ENCODE assay signal across 8 mouse cellular contexts in genomic region chr2:30042445-30042844, GRCm38 (mm10). TPM values are rescaled to one million over a fixed set of nuclear protein-coding genes. Genes with fewer than 3 reads are reported as not detected.
DNase-seq lines count a peak whose midpoint lies in the region; ATAC-seq lines count a peak whose summit lies in the region.

No protein-coding gene starts in this region.

- H3K36me3 ChIP-seq in hindbrain, embryonic 11.5 days (ENCODE audit: control insufficient read depth, insufficient read depth, low read length), result no peaks in the 10 kb centered on the region
- H3K36me3 ChIP-seq in hindbrain, embryonic 12.5 days, result peaks cover 21% of the 10 kb centered on the region
- H3K36me3 ChIP-seq in forebrain, embryonic 12.5 days (replicated peaks), result peaks cover 13% of the 10 kb centered on the region
- no peaks in the 10 kb centered on the region for H3K36me3 ChIP-seq in intestine, embryonic 16.5 days (ENCODE audit: control insufficient read depth, insufficient read depth, low read length)

- H3K4me2 ChIP-seq in hindbrain, embryonic 11.5 days (replicated peaks; ENCODE audit: low read depth, low read length), result no peak overlapping the region
- no peak overlapping the region for H3K4me2 ChIP-seq in hindbrain, embryonic 12.5 days (replicated peaks)
- no peak overlapping the region for H3K4me2 ChIP-seq in forebrain, embryonic 12.5 days
- no peak overlapping the region for H3K4me2 ChIP-seq in intestine, embryonic 16.5 days (ENCODE audit: low read depth, low read length)

- H3K4me1 ChIP-seq in hindbrain, embryonic 11.5 days (replicated peaks; ENCODE audit: control insufficient read depth, insufficient read depth, low read length), result no peaks in the 10 kb centered on the region
- H3K4me1 ChIP-seq in hindbrain, embryonic 12.5 days, result no peaks in the 10 kb centered on the region; the same call in 1 of the 2 replicates
- peaks cover 10% of the 10 kb centered on the region for H3K4me1 ChIP-seq in forebrain, embryonic 12.5 days
- H3K4me1 ChIP-seq in intestine, embryonic 16.5 days (ENCODE audit: control insufficient read depth, insufficient read depth, low read length), result no peaks in the 10 kb centered on the region

- no peaks in the 10 kb centered on the region for H3K9me3 ChIP-seq in hindbrain, embryonic 11.5 days (ENCODE audit: control insufficient read depth, low read length)
- no peaks in the 10 kb centered on the region for H3K9me3 ChIP-seq in hindbrain, embryonic 12.5 days (replicated peaks)
- no peaks in the 10 kb centered on the region for H3K9me3 ChIP-seq in forebrain, embryonic 12.5 days
- no peaks in the 10 kb centered on the region for H3K9me3 ChIP-seq in intestine, embryonic 16.5 days (ENCODE audit: control insufficient read depth, low read length)

- no peak overlapping the region for H3K27ac ChIP-seq in hindbrain, embryonic 11.5 days (ENCODE audit: low read depth, low read length)
- no peak overlapping the region for H3K27ac ChIP-seq in hindbrain, embryonic 12.5 days
- no peak overlapping the region for H3K27ac ChIP-seq in forebrain, embryonic 12.5 days
- H3K27ac ChIP-seq in intestine, embryonic 16.5 days (ENCODE audit: low read length), result no peak overlapping the region

- peak; percentile 87 for DNase-seq in hindbrain, embryonic 11.5 days (ENCODE audit: low spot score)
- peak; percentile 81 for DNase-seq in c-Kit-positive CD71-negative TER-119-negative erythroid progenitor cells, embryonic 14.5 days (ENCODE audit: low read depth)
- peak; percentile 87 for DNase-seq in liver
- DNase-seq in testis, postnatal 14 days (ENCODE audit: low spot score), result peak; percentile 57

- 7% methylated on average over 4 of the region's 4 CpGs for WGBS in hindbrain, embryonic 11.5 days
- WGBS in hindbrain, embryonic 12.5 days, result 6% methylated on average over 4 of the region's 4 CpGs
- 6% methylated on average over 4 of the region's 4 CpGs for WGBS in forebrain, embryonic 12.5 days
- 11% methylated on average over 4 of the region's 4 CpGs for WGBS in intestine, embryonic 16.5 days

- ATAC-seq in hindbrain, embryonic 11.5 days (ENCODE audit: low FRiP score), result no peak
- ATAC-seq in hindbrain, embryonic 12.5 days (ENCODE audit: low FRiP score), result no peak
- 0 out of 2 replicates have a peak, but pooled peaks have one; percentile 36 for ATAC-seq in forebrain, embryonic 12.5 days (ENCODE audit: low FRiP score)
- peak; percentile 49; the same call in 1 of the 2 replicates for ATAC-seq in intestine, embryonic 16.5 days
- peak; percentile 66 for ATAC-seq in neutrophil, adult 5-6 weeks (ENCODE audit: extremely low read depth, insufficient number of reproducible peaks, low FRiP score, poor library complexity, severe bottlenecking)

- H3K27me3 ChIP-seq in hindbrain, embryonic 11.5 days (ENCODE audit: control insufficient read depth, insufficient read depth, low read length), result no peaks in the 10 kb centered on the region
- no peaks in the 10 kb centered on the region for H3K27me3 ChIP-seq in hindbrain, embryonic 12.5 days
- no peaks in the 10 kb centered on the region for H3K27me3 ChIP-seq in forebrain, embryonic 12.5 days
- no peaks in the 10 kb centered on the region for H3K27me3 ChIP-seq in intestine, embryonic 16.5 days (replicated peaks; ENCODE audit: control insufficient read depth, insufficient read depth, low read length)

- H3K4me3 ChIP-seq in hindbrain, embryonic 11.5 days (ENCODE audit: low read depth, low read length), result no peak overlapping the region
- H3K4me3 ChIP-seq in hindbrain, embryonic 12.5 days, result no peak overlapping the region
- no peak overlapping the region for H3K4me3 ChIP-seq in forebrain, embryonic 12.5 days (replicated peaks)
- H3K4me3 ChIP-seq in intestine, embryonic 16.5 days (ENCODE audit: low read length), result no peak overlapping the region

- H3K9ac ChIP-seq in hindbrain, embryonic 11.5 days (ENCODE audit: low read depth, low read length), result no peak overlapping the region
- H3K9ac ChIP-seq in hindbrain, embryonic 12.5 days, result no peak overlapping the region
- H3K9ac ChIP-seq in forebrain, embryonic 12.5 days, result 0 out of 2 replicates have a peak overlapping the region, but pooled peaks have one; percentile 17
- H3K9ac ChIP-seq in intestine, embryonic 16.5 days (ENCODE audit: low read depth, low read length), result peak overlapping the region; percentile 35; the same call in 1 of the 2 replicates

RNA-seq across cellular contexts. Expression of gene Wdr34, which starts 6.2 kb away (rescaled TPM):
- polyA plus RNA-seq in hindbrain, embryonic 11.5 days (2014; fragmentation: Nextera tagmentation; extraction: Ambion mirVana), result 30.1 and 33.9 TPM in 2 replicates
- 40.4 and 41.0 TPM in 2 replicates for polyA plus RNA-seq in hindbrain, embryonic 12.5 days (2016; fragmentation: Nextera tagmentation; extraction: Ambion mirVana)
- polyA plus RNA-seq in forebrain, embryonic 12.5 days (2016; fragmentation: Nextera tagmentation; extraction: Ambion mirVana), result 42.3 and 42.5 TPM in 2 replicates
- 19.7 and 21.9 TPM in 2 replicates for polyA plus RNA-seq in intestine, embryonic 16.5 days (2015; fragmentation: Nextera tagmentation; extraction: Ambion mirVana)
- total RNA-seq in neutrophil, adult 5-6 weeks (2017), result 0.70 and 0.86 TPM in 2 replicates

RNA-seq across cellular contexts. Expression of gene Set, which starts 14.7 kb away (rescaled TPM):
- polyA plus RNA-seq in hindbrain, embryonic 11.5 days (2014; fragmentation: Nextera tagmentation; extraction: Ambion mirVana), result 688 and 696 TPM in 2 replicates
- polyA plus RNA-seq in hindbrain, embryonic 12.5 days (2016; fragmentation: Nextera tagmentation; extraction: Ambion mirVana), result 558 and 568 TPM in 2 replicates
- 774 and 776 TPM in 2 replicates for polyA plus RNA-seq in forebrain, embryonic 12.5 days (2016; fragmentation: Nextera tagmentation; extraction: Ambion mirVana)
- polyA plus RNA-seq in intestine, embryonic 16.5 days (2015; fragmentation: Nextera tagmentation; extraction: Ambion mirVana), result 329 and 361 TPM in 2 replicates
- total RNA-seq in neutrophil, adult 5-6 weeks (2017), result 313 and 345 TPM in 2 replicates

RNA-seq across cellular contexts. Expression of gene Pkn3, which starts 35.0 kb away (rescaled TPM):
- 4.5 and 5.2 TPM in 2 replicates for polyA plus RNA-seq in hindbrain, embryonic 11.5 days (2014; fragmentation: Nextera tagmentation; extraction: Ambion mirVana)
- polyA plus RNA-seq in hindbrain, embryonic 12.5 days (2016; fragmentation: Nextera tagmentation; extraction: Ambion mirVana), result 7.0 and 7.2 TPM in 2 replicates
- polyA plus RNA-seq in forebrain, embryonic 12.5 days (2016; fragmentation: Nextera tagmentation; extraction: Ambion mirVana), result 10.3 TPM in 2 replicates
- 10.4 and 10.8 TPM in 2 replicates for polyA plus RNA-seq in intestine, embryonic 16.5 days (2015; fragmentation: Nextera tagmentation; extraction: Ambion mirVana)
- 1.0 and 1.8 TPM in 2 replicates for total RNA-seq in neutrophil, adult 5-6 weeks (2017)

RNA-seq across cellular contexts. Expression of gene Zdhhc12, which starts 51.0 kb away (rescaled TPM):
- polyA plus RNA-seq in hindbrain, embryonic 11.5 days (2014; fragmentation: Nextera tagmentation; extraction: Ambion mirVana), result 27.4 and 32.2 TPM in 2 replicates
- polyA plus RNA-seq in hindbrain, embryonic 12.5 days (2016; fragmentation: Nextera tagmentation; extraction: Ambion mirVana), result 23.7 and 25.5 TPM in 2 replicates
- polyA plus RNA-seq in forebrain, embryonic 12.5 days (2016; fragmentation: Nextera tagmentation; extraction: Ambion mirVana), result 22.9 TPM in 2 replicates
- 79.0 and 86.2 TPM in 2 replicates for polyA plus RNA-seq in intestine, embryonic 16.5 days (2015; fragmentation: Nextera tagmentation; extraction: Ambion mirVana)
- total RNA-seq in neutrophil, adult 5-6 weeks (2017), result 10.1 and 11.2 TPM in 2 replicates

Comparison
In these comparisons a context has a peak if more than half of its experiments do, and no peak if none do; other contexts are left out.
1. ATAC-seq: peak in forebrain, embryonic 12.5 days (single experiment), intestine, embryonic 16.5 days (single experiment) and neutrophil, adult 5-6 weeks (single experiment); none in hindbrain, embryonic 11.5 days (single experiment) and hindbrain, embryonic 12.5 days (single experiment).
2. H3K9ac ChIP-seq: peak in forebrain, embryonic 12.5 days (single experiment) and intestine, embryonic 16.5 days (single experiment); none in hindbrain, embryonic 11.5 days (single experiment) and hindbrain, embryonic 12.5 days (single experiment).
3. Peak in every context shown above with its lines, with median percentiles within 50 percentile points of each other: DNase-seq.